In the genomic region with DNA sequence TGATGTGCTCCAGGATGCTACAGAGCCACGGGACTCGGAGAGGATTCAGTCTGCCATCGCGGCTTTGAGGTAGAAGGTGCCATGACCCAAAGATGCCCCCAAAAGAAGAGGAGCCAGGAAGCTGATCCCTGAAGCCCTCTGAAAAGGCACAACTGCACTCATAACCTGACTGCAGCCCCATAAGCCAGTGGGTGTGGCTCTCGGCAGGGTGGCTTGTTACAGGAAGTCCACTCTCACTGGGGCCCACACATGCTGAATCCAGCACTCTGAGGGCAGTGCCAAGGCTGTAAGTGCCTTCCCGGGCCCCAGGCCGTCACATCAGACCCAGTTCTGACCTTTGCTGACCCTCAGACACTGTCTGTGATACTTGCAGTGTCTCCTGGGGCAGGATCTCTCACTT, we compare ENCODE assay signal across 17 mouse cellular contexts. TPM values are rescaled to one million over a fixed set of nuclear protein-coding genes. Genes with fewer than 3 reads are reported as not detected.
A peak's percentile ranks its signal among the peaks of the same experiment; 100 is the strongest.
DNase-seq lines count a peak whose midpoint lies in the region; ATAC-seq and TF ChIP-seq lines count a peak whose summit lies in the region.
"Had no signal": no experiment of that assay in that cellular context is flagged by ENCODE, and none has a peak within 500 bp of the region (broad histone marks: within the 10 kb centered on the region; RNA-seq: fewer than 3 reads in every experiment).

No protein-coding gene starts in this region.

- no peak overlapping the region for H3K4me3 ChIP-seq in heart, embryonic 11.5 days (ENCODE audit: low read depth, low read length)
- no peak overlapping the region for H3K4me3 ChIP-seq in liver, embryonic 12.5 days
- H3K4me3 ChIP-seq in liver, postnatal 0 days (ENCODE audit: low read depth, low read length), result no peak overlapping the region
- no peak overlapping the region for H3K4me3 ChIP-seq in heart, embryonic 16.5 days (ENCODE audit: low read length)
- H3K4me3 ChIP-seq in myocyte, result no peak overlapping the region
- no peak overlapping the region for H3K4me3 ChIP-seq in neural tube, embryonic 15.5 days (replicated peaks)
- H3K4me3 ChIP-seq: embryonic facial prominence, embryonic 15.5 days had no signal

- H3ac ChIP-seq in myocyte (ENCODE audit: control insufficient read depth, insufficient read length), result no peak overlapping the region

- no peak overlapping the region for H3K9ac ChIP-seq in heart, embryonic 11.5 days (ENCODE audit: low read depth, low read length)
- no peak overlapping the region for H3K9ac ChIP-seq in liver, embryonic 12.5 days
- no peak overlapping the region for H3K9ac ChIP-seq in liver, postnatal 0 days (replicated peaks)
- peak overlapping the region; percentile 18; the same call in 1 of the 2 replicates for H3K9ac ChIP-seq in heart, embryonic 16.5 days (ENCODE audit: low read length)
- H3K9ac ChIP-seq in neural tube, embryonic 15.5 days (replicated peaks), result no peak overlapping the region
- H3K9ac ChIP-seq: embryonic facial prominence, embryonic 15.5 days had no signal

- no peak for ATAC-seq in heart, embryonic 11.5 days (replicated peaks; ENCODE audit: insufficient number of reproducible peaks, low FRiP score, low TSS enrichment)
- no peak for ATAC-seq in liver, embryonic 12.5 days
- ATAC-seq in liver, postnatal 0 days, result no peak
- ATAC-seq in heart, embryonic 16.5 days (replicated peaks; ENCODE audit: extremely low read depth, insufficient read depth, low FRiP score), result no peak
- no peak for ATAC-seq in neural tube, embryonic 15.5 days (ENCODE audit: low FRiP score)
- ATAC-seq: forebrain, embryonic 14.5 days; inflammation-experienced regulatory T-cells, adult 6 months had no signal

- no peak for DNase-seq in heart, postnatal 36 days
- DNase-seq in liver, postnatal 0 days, result no peak
- DNase-seq: adrenal gland, postnatal 14 days; layer of hippocampus, adult 9-11 months; right cerebral cortex, postnatal 14 days; thymus, adult 2 months had no signal

- no peaks in the 10 kb centered on the region for H3K9me3 ChIP-seq in heart, embryonic 11.5 days (replicated peaks; ENCODE audit: control insufficient read depth, low read length)
- H3K9me3 ChIP-seq in liver, embryonic 12.5 days (replicated peaks), result no peaks in the 10 kb centered on the region
- H3K9me3 ChIP-seq in liver, postnatal 0 days (ENCODE audit: low read length), result no peaks in the 10 kb centered on the region
- no peaks in the 10 kb centered on the region for H3K9me3 ChIP-seq in heart, embryonic 16.5 days (replicated peaks; ENCODE audit: control insufficient read depth, low read length)
- H3K9me3 ChIP-seq in neural tube, embryonic 15.5 days (replicated peaks), result no peaks in the 10 kb centered on the region
- H3K9me3 ChIP-seq: embryonic facial prominence, embryonic 15.5 days had no signal

- TF ChIP-seq EP300 in liver, postnatal 0 days (IDR thresholded peaks at IDR 0.05; ENCODE audit: low read depth), result no peak

- H3K79me2 ChIP-seq in myocyte (ENCODE audit: control insufficient read depth, insufficient read depth), result peaks cover 47% of the 10 kb centered on the region

- TF ChIP-seq POLR2A in myocyte (IDR thresholded peaks at IDR 0.05; ENCODE audit: insufficient read length, low read depth), result no peak

- no peak overlapping the region for H3K4me2 ChIP-seq in heart, embryonic 11.5 days
- no peak overlapping the region for H3K4me2 ChIP-seq in liver, embryonic 12.5 days
- no peak overlapping the region for H3K4me2 ChIP-seq in liver, postnatal 0 days (ENCODE audit: low read depth, low read length)
- no peak overlapping the region for H3K4me2 ChIP-seq in heart, embryonic 16.5 days (ENCODE audit: low read depth, low read length)
- H3K4me2 ChIP-seq in myocyte (ENCODE audit: low read depth), result no peak overlapping the region
- H3K4me2 ChIP-seq in neural tube, embryonic 15.5 days, result no peak overlapping the region
- H3K4me2 ChIP-seq: embryonic facial prominence, embryonic 15.5 days; midbrain, embryonic 11.5 days had no signal

- H3K27me3 ChIP-seq in heart, embryonic 11.5 days (ENCODE audit: control insufficient read depth, insufficient read depth, low read length), result no peaks in the 10 kb centered on the region
- no peaks in the 10 kb centered on the region for H3K27me3 ChIP-seq in liver, embryonic 12.5 days (replicated peaks)
- no peaks in the 10 kb centered on the region for H3K27me3 ChIP-seq in liver, postnatal 0 days (ENCODE audit: insufficient read depth, low read length)
- H3K27me3 ChIP-seq in heart, embryonic 16.5 days (ENCODE audit: control insufficient read depth, insufficient read depth, low read length), result no peaks in the 10 kb centered on the region
- H3K27me3 ChIP-seq in myocyte (ENCODE audit: control insufficient read depth, insufficient read depth, insufficient read length), result no peaks in the 10 kb centered on the region
- no peaks in the 10 kb centered on the region for H3K27me3 ChIP-seq in neural tube, embryonic 15.5 days (replicated peaks)
- H3K27me3 ChIP-seq: embryonic facial prominence, embryonic 15.5 days had no signal

- H3K27ac ChIP-seq in heart, embryonic 11.5 days (ENCODE audit: low read depth, low read length), result peak overlapping the region; percentile 68
- H3K27ac ChIP-seq in liver, embryonic 12.5 days, result 0 out of 2 replicates have a peak overlapping the region, but pooled peaks have one; percentile 16
- H3K27ac ChIP-seq in liver, postnatal 0 days (ENCODE audit: low read depth), result no peak overlapping the region
- peak overlapping the region; percentile 70 for H3K27ac ChIP-seq in heart, embryonic 16.5 days (ENCODE audit: low read length)
- no peak overlapping the region for H3K27ac ChIP-seq in neural tube, embryonic 15.5 days (replicated peaks)

- peaks cover 35% of the 10 kb centered on the region for H3K4me1 ChIP-seq in heart, embryonic 11.5 days (ENCODE audit: control insufficient read depth, insufficient read depth, low read length)
- peaks cover 62% of the 10 kb centered on the region for H3K4me1 ChIP-seq in liver, embryonic 12.5 days
- H3K4me1 ChIP-seq in liver, postnatal 0 days (ENCODE audit: insufficient read depth), result no peaks in the 10 kb centered on the region
- H3K4me1 ChIP-seq in heart, embryonic 16.5 days (ENCODE audit: control insufficient read depth, insufficient read depth, low read length), result peaks cover 20% of the 10 kb centered on the region
- H3K4me1 ChIP-seq in neural tube, embryonic 15.5 days, result peaks cover 11% of the 10 kb centered on the region; the same call in 1 of the 2 replicates

- WGBS in heart, embryonic 11.5 days (ENCODE audit: insufficient replicate concordance), result 67% methylated on average over 7 of the region's 7 CpGs
- WGBS in liver, embryonic 12.5 days (ENCODE audit: insufficient replicate concordance), result 83% methylated on average over 7 of the region's 7 CpGs
- 77% methylated on average over 7 of the region's 7 CpGs for WGBS in liver, postnatal 0 days (ENCODE audit: insufficient replicate concordance)
- 49% methylated on average over 7 of the region's 7 CpGs for WGBS in heart, embryonic 16.5 days
- WGBS in neural tube, embryonic 15.5 days, result 80% methylated on average over 7 of the region's 7 CpGs

- no peak for TF ChIP-seq CTCF in liver, postnatal 0 days (IDR thresholded peaks at IDR 0.05; ENCODE audit: low read depth)

- intact Hi-C loops in heart, postnatal 36 days (cut with DNase I), result no loop called here

- peaks cover 3% of the 10 kb centered on the region; the same call in 1 of the 2 replicates for H3K36me3 ChIP-seq in heart, embryonic 11.5 days (ENCODE audit: control insufficient read depth, insufficient read depth, low read length)
- H3K36me3 ChIP-seq in liver, embryonic 12.5 days, result peaks cover 87% of the 10 kb centered on the region
- H3K36me3 ChIP-seq in liver, postnatal 0 days (replicated peaks; ENCODE audit: insufficient read depth, low read length), result peaks cover 21% of the 10 kb centered on the region
- no peaks in the 10 kb centered on the region; the same call in 1 of the 2 replicates for H3K36me3 ChIP-seq in heart, embryonic 16.5 days (ENCODE audit: control insufficient read depth, insufficient read depth)
- peaks cover 9% of the 10 kb centered on the region for H3K36me3 ChIP-seq in myocyte (ENCODE audit: control insufficient read depth, insufficient read depth)
- H3K36me3 ChIP-seq in neural tube, embryonic 15.5 days, result no peaks in the 10 kb centered on the region

RNA-seq across cellular contexts. Expression of a gene that starts 36.4 kb away (rescaled TPM):
- 35.2 and 39.0 TPM in 2 replicates for polyA plus RNA-seq in heart, embryonic 11.5 days (2014; fragmentation: Nextera tagmentation; extraction: Ambion mirVana)
- total RNA-seq in heart, postnatal 36 days (2021), result 10 to 100 TPM in 1 of 2 experiments, 1 to 10 TPM in 1; 7.1 to 10.7 TPM
- polyA plus RNA-seq in liver, embryonic 12.5 days (2016; fragmentation: Nextera tagmentation; extraction: Ambion mirVana), result 37.1 and 38.7 TPM in 2 replicates
- 17.8 and 20.9 TPM in 2 replicates for polyA plus RNA-seq in liver, postnatal 0 days (2015; fragmentation: Nextera tagmentation; extraction: Ambion mirVana)
- 25.2 and 27.8 TPM in 2 replicates for polyA plus RNA-seq in heart, embryonic 16.5 days (2015; fragmentation: Nextera tagmentation; extraction: Ambion mirVana)
- polyA plus RNA-seq in myocyte (2012; fragmentation: generic; extraction: Trizol), result 31.5 TPM
- 66.2 and 80.2 TPM in 2 replicates for polyA plus RNA-seq in neural tube, embryonic 15.5 days (2015; fragmentation: Nextera tagmentation; extraction: Ambion mirVana)

RNA-seq across cellular contexts. Expression of a gene that starts 36.5 kb away (rescaled TPM):
- polyA plus RNA-seq in heart, embryonic 11.5 days (2014; fragmentation: Nextera tagmentation; extraction: Ambion mirVana), result 28.1 and 34.4 TPM in 2 replicates
- 10 to 100 TPM; 37.3 to 40.0 TPM for total RNA-seq in heart, postnatal 36 days (2021)
- polyA plus RNA-seq in liver, embryonic 12.5 days (2016; fragmentation: Nextera tagmentation; extraction: Ambion mirVana), result 16.6 and 17.3 TPM in 2 replicates
- 18.5 and 18.9 TPM in 2 replicates for polyA plus RNA-seq in liver, postnatal 0 days (2015; fragmentation: Nextera tagmentation; extraction: Ambion mirVana)
- polyA plus RNA-seq in heart, embryonic 16.5 days (2015; fragmentation: Nextera tagmentation; extraction: Ambion mirVana), result 42.1 and 48.6 TPM in 2 replicates
- polyA plus RNA-seq in myocyte (2012; fragmentation: generic; extraction: Trizol), result 36.3 TPM
- polyA plus RNA-seq in neural tube, embryonic 15.5 days (2015; fragmentation: Nextera tagmentation; extraction: Ambion mirVana), result 34.9 and 36.8 TPM in 2 replicates

RNA-seq across cellular contexts. Expression of a gene that starts 38.7 kb away (rescaled TPM):
- 17.4 and 19.4 TPM in 2 replicates for polyA plus RNA-seq in heart, embryonic 11.5 days (2014; fragmentation: Nextera tagmentation; extraction: Ambion mirVana)
- total RNA-seq in heart, postnatal 36 days (2021), result 10 to 100 TPM; 18.8 to 21.6 TPM
- 21.7 and 24.4 TPM in 2 replicates for polyA plus RNA-seq in liver, embryonic 12.5 days (2016; fragmentation: Nextera tagmentation; extraction: Ambion mirVana)
- polyA plus RNA-seq in liver, postnatal 0 days (2015; fragmentation: Nextera tagmentation; extraction: Ambion mirVana), result 2.6 and 3.4 TPM in 2 replicates
- 13.5 and 15.3 TPM in 2 replicates for polyA plus RNA-seq in heart, embryonic 16.5 days (2015; fragmentation: Nextera tagmentation; extraction: Ambion mirVana)
- polyA plus RNA-seq in myocyte (2012; fragmentation: generic; extraction: Trizol), result 156 TPM
- 2.1 and 5.1 TPM in 2 replicates for polyA plus RNA-seq in neural tube, embryonic 15.5 days (2015; fragmentation: Nextera tagmentation; extraction: Ambion mirVana)

RNA-seq across cellular contexts. Expression of a gene that starts 51.9 kb away (rescaled TPM):
- polyA plus RNA-seq in heart, embryonic 11.5 days (2014; fragmentation: Nextera tagmentation; extraction: Ambion mirVana), result 3.0 and 4.2 TPM in 2 replicates
- 1 to 10 TPM; 2.2 to 5.0 TPM for total RNA-seq in heart, postnatal 36 days (2021)
- polyA plus RNA-seq in liver, embryonic 12.5 days (2016; fragmentation: Nextera tagmentation; extraction: Ambion mirVana), result 0.18 and 0.36 TPM in 2 replicates
- polyA plus RNA-seq in liver, postnatal 0 days (2015; fragmentation: Nextera tagmentation; extraction: Ambion mirVana), result 1.4 and 3.4 TPM in 2 replicates
- polyA plus RNA-seq in heart, embryonic 16.5 days (2015; fragmentation: Nextera tagmentation; extraction: Ambion mirVana), result 2.8 and 3.6 TPM in 2 replicates
- polyA plus RNA-seq in myocyte (2012; fragmentation: generic; extraction: Trizol), result 1.3 TPM
- polyA plus RNA-seq in neural tube, embryonic 15.5 days (2015; fragmentation: Nextera tagmentation; extraction: Ambion mirVana), result 0.12 and 1.1 TPM in 2 replicates
- total RNA-seq: adrenal gland, postnatal 14 days; left cerebral cortex, postnatal 14 days; MEL had no signal
- polyA plus RNA-seq: forebrain, embryonic 14.5 days; midbrain, embryonic 11.5 days had no signal

RNA-seq across cellular contexts. Expression of a gene that starts 55.4 kb away (rescaled TPM):
- 29.5 and 30.4 TPM in 2 replicates for polyA plus RNA-seq in heart, embryonic 11.5 days (2014; fragmentation: Nextera tagmentation; extraction: Ambion mirVana)
- total RNA-seq in heart, postnatal 36 days (2021), result 1 to 10 TPM; 2.4 to 2.5 TPM
- polyA plus RNA-seq in liver, embryonic 12.5 days (2016; fragmentation: Nextera tagmentation; extraction: Ambion mirVana), result 65.7 and 66.8 TPM in 2 replicates
- polyA plus RNA-seq in liver, postnatal 0 days (2015; fragmentation: Nextera tagmentation; extraction: Ambion mirVana), result 19.8 and 23.7 TPM in 2 replicates
- polyA plus RNA-seq in heart, embryonic 16.5 days (2015; fragmentation: Nextera tagmentation; extraction: Ambion mirVana), result 27.9 and 29.0 TPM in 2 replicates
- 19.7 TPM for polyA plus RNA-seq in myocyte (2012; fragmentation: generic; extraction: Trizol)
- 6.8 and 15.4 TPM in 2 replicates for polyA plus RNA-seq in neural tube, embryonic 15.5 days (2015; fragmentation: Nextera tagmentation; extraction: Ambion mirVana)

Comparison
In these comparisons a context has a peak if more than half of its experiments do, and no peak if none do; other contexts are left out.
1. H3K27ac ChIP-seq: peak in heart, embryonic 11.5 days (single experiment), liver, embryonic 12.5 days (single experiment) and heart, embryonic 16.5 days (single experiment); none in liver, postnatal 0 days (single experiment) and neural tube, embryonic 15.5 days (single experiment).